Mouse (Mus musculus) midbrain, embryonic 15.5 days (tissue): ENCODE measurements around the gene Dntt. TPM values are rescaled to one million over a fixed set of nuclear protein-coding genes. Genes with fewer than 3 reads are reported as not detected.

Experiments
- ATAC-seq: fragments of 200-750 bp; cut with Nextera tagmentation; replicated peaks from 2 replicates; pipeline ENCODE4 v1.8.0; 2017; ENCODE audit warnings: moderate TSS enrichment
- H3K27ac ChIP-seq: fragments of 300-500 bp; sonication (generic); 2 replicates; pipeline ENCODE4 v1.5.1; 2015; ENCODE audit warnings: mild to moderate bottlenecking, inconsistent platforms
- H3K27me3 ChIP-seq: fragments of 300-500 bp; sonication (generic); replicated peaks from 2 replicates; pipeline ENCODE4 v1.6.1; 2015; ENCODE audit warnings: inconsistent platforms
- H3K36me3 ChIP-seq: fragments of 300-500 bp; sonication (generic); replicated peaks from 2 replicates; pipeline ENCODE4 v1.6.1; 2015; ENCODE audit warnings: inconsistent platforms
- H3K4me1 ChIP-seq: fragments of 300-500 bp; sonication (generic); 2 replicates; pipeline ENCODE4 v1.6.1; 2015; ENCODE audit warnings: inconsistent platforms
- H3K4me2 ChIP-seq: fragments of 300-500 bp; sonication (generic); 2 replicates; pipeline ENCODE4 v1.6.1; 2015; ENCODE audit warnings: inconsistent platforms, mild to moderate bottlenecking, moderate library complexity
- H3K4me3 ChIP-seq: fragments of 300-500 bp; sonication (generic); 2 replicates; pipeline ENCODE4 v1.5.1; 2015; ENCODE audit warnings: mild to moderate bottlenecking, inconsistent platforms
- H3K9ac ChIP-seq: fragments of 300-500 bp; sonication (generic); 2 replicates; pipeline ENCODE4 v1.6.1; 2015; ENCODE audit warnings: mild to moderate bottlenecking, inconsistent platforms
- H3K9me3 ChIP-seq: fragments of 300-500 bp; sonication (generic); 2 replicates; pipeline ENCODE4 v1.6.1; 2016; ENCODE audit warnings: inconsistent platforms
- WGBS: fragments of 180-500 bp; shearing (Covaris S2); methylation state at CpG from one replicate; pipeline ENCODE4 v1.1.7; 2015; ENCODE audit warnings: mixed read lengths; 5-methylcytosine and 5-hydroxymethylcytosine counted together
- polyA plus RNA-seq: library from polyadenylated mRNA; unstranded; fragments of >200 nt; fragmentation: Nextera tagmentation; extraction: Ambion mirVana; gene quantifications from 2 replicates; pipeline ENCODE4 v1.2.1, GENCODE M21; 2015

Gene Dntt
- polyA plus RNA-seq, 1 experiment from 2014 or later, result 0.41 TPM

GRCm38 (mm10) chr19:41086289-41086688, 57.2 kb downstream of the Dntt start:
- peak; percentile 12 for ATAC-seq

GRCm38 (mm10) chr19:41086700-41087099, 57.6 kb downstream of the Dntt start:
- no peak overlapping the region for H3K4me3 ChIP-seq
- peak; percentile 77 for ATAC-seq
- no peak overlapping the region for H3K9ac ChIP-seq
- no peaks in the 10 kb centered on the region for H3K36me3 ChIP-seq
- no peak overlapping the region for H3K27ac ChIP-seq
- peaks cover 20% of the 10 kb centered on the region for H3K27me3 ChIP-seq
- no peaks in the 10 kb centered on the region for H3K9me3 ChIP-seq
- H3K4me2 ChIP-seq, result no peak overlapping the region
- peaks cover 5% of the 10 kb centered on the region for H3K4me1 ChIP-seq
- 9% methylated on average over 2 of the region's 2 CpGs for WGBS

More at GRCm38 (mm10) chr19:41086289-41086688, 57.2 kb downstream of the Dntt start:
- Histone ChIP-seq H3K4me2 (no peak overlapping the region), H3K36me3 (no peaks in the 10 kb centered on the region), H3K27ac (no peak overlapping the region), H3K9ac (no peak overlapping the region), H3K4me1 (peaks cover 9% of the 10 kb centered on the region), H3K27me3 (peaks cover 20% of the 10 kb centered on the region), H3K4me3 (no peak overlapping the region), H3K9me3 (no peaks in the 10 kb centered on the region)
- WGBS, result 89% methylated on average over 6 of the region's 6 CpGs

GRCm38 (mm10) chr19:41087901-41088300, 58.8 kb downstream of the Dntt start:
- H3K4me2 ChIP-seq, result no peak overlapping the region
- H3K27ac ChIP-seq, result no peak overlapping the region
- peaks cover 20% of the 10 kb centered on the region for H3K27me3 ChIP-seq
- WGBS, result 52% methylated on average over 4 of the region's 4 CpGs
- peaks cover 3% of the 10 kb centered on the region; the same call in 1 of the 2 replicates for H3K4me1 ChIP-seq
- H3K36me3 ChIP-seq, result no peaks in the 10 kb centered on the region
- no peak for ATAC-seq
- no peaks in the 10 kb centered on the region for H3K9me3 ChIP-seq
- H3K4me3 ChIP-seq, result no peak overlapping the region
- no peak overlapping the region for H3K9ac ChIP-seq

GRCm38 (mm10) chr19:41088491-41088890, 59.4 kb downstream of the Dntt start:
- H3K4me1 ChIP-seq, result peaks cover 3% of the 10 kb centered on the region; the same call in 1 of the 2 replicates
- H3K9ac ChIP-seq, result no peak overlapping the region
- 40% methylated on average over 18 of the region's 18 CpGs for WGBS
- no peaks in the 10 kb centered on the region for H3K9me3 ChIP-seq
- peak overlapping the region; percentile 24; the same call in 1 of the 2 replicates for H3K4me2 ChIP-seq
- H3K27me3 ChIP-seq, result peaks cover 20% of the 10 kb centered on the region
- no peaks in the 10 kb centered on the region for H3K36me3 ChIP-seq
- H3K27ac ChIP-seq, result no peak overlapping the region
- H3K4me3 ChIP-seq, result no peak overlapping the region
- no peak for ATAC-seq

GRCm38 (mm10) chr19:41089833-41090232, 60.8 kb downstream of the Dntt start:
- Histone ChIP-seq H3K4me3 (no peak overlapping the region), H3K36me3 (no peaks in the 10 kb centered on the region), H3K9me3 (no peaks in the 10 kb centered on the region), H3K27ac (no peak overlapping the region), H3K27me3 (peaks cover 20% of the 10 kb centered on the region), H3K4me2 (no peak overlapping the region), H3K4me1 (peaks cover 3% of the 10 kb centered on the region; the same call in 1 of the 2 replicates), H3K9ac (no peak overlapping the region)
- 8% methylated on average over 5 of the region's 5 CpGs for WGBS
- peak; percentile 16; the same call in 1 of the 2 replicates for ATAC-seq

- peaks cover 20% of the 10 kb centered on the region for H3K27me3 ChIP-seq
- H3K9me3 ChIP-seq, result no peaks in the 10 kb centered on the region
- H3K9ac ChIP-seq, result no peak overlapping the region
- H3K27ac ChIP-seq, result no peak overlapping the region
- H3K4me1 ChIP-seq, result peaks cover 3% of the 10 kb centered on the region; the same call in 1 of the 2 replicates
- no peak for ATAC-seq
- no peaks in the 10 kb centered on the region for H3K36me3 ChIP-seq
- no peak overlapping the region for H3K4me3 ChIP-seq
- H3K4me2 ChIP-seq, result no peak overlapping the region
- 81% methylated on average over 2 of the region's 2 CpGs for WGBS
Observed at GRCm38 (mm10) chr19:41091901-41092300, 62.8 kb downstream of the Dntt start.

GRCm38 (mm10) chr19:41097038-41097437, 68.0 kb downstream of the Dntt start:
- Histone ChIP-seq H3K9me3 (no peaks in the 10 kb centered on the region), H3K27ac (no peak overlapping the region), H3K9ac (no peak overlapping the region), H3K36me3 (no peaks in the 10 kb centered on the region), H3K27me3 (no peaks in the 10 kb centered on the region), H3K4me1 (no peaks in the 10 kb centered on the region), H3K4me3 (no peak overlapping the region), H3K4me2 (no peak overlapping the region)
- no peak for ATAC-seq
- 31% methylated on average over 4 of the region's 4 CpGs for WGBS

- Histone ChIP-seq H3K9ac (no peak overlapping the region), H3K27me3 (peaks cover 16% of the 10 kb centered on the region), H3K4me2 (no peak overlapping the region), H3K36me3 (no peaks in the 10 kb centered on the region), H3K9me3 (no peaks in the 10 kb centered on the region), H3K27ac (no peak overlapping the region), H3K4me3 (no peak overlapping the region), H3K4me1 (no peaks in the 10 kb centered on the region)
- peak; percentile 47; the same call in 1 of the 2 replicates for ATAC-seq
- WGBS, result 81% methylated on average over 7 of the region's 7 CpGs
Observed at GRCm38 (mm10) chr19:41100863-41101262, 71.8 kb downstream of the Dntt start.

- Histone ChIP-seq H3K4me3 (no peak overlapping the region), H3K9me3 (no peaks in the 10 kb centered on the region), H3K27me3 (peaks cover 21% of the 10 kb centered on the region), H3K36me3 (no peaks in the 10 kb centered on the region), H3K4me2 (no peak overlapping the region), H3K9ac (no peak overlapping the region), H3K4me1 (no peaks in the 10 kb centered on the region), H3K27ac (no peak overlapping the region)
- 65% methylated on average over 8 of the region's 8 CpGs for WGBS
- ATAC-seq, result peak; percentile 84
Observed at GRCm38 (mm10) chr19:41101390-41101789, 72.3 kb downstream of the Dntt start.

- no peak overlapping the region for H3K4me3 ChIP-seq
- no peaks in the 10 kb centered on the region for H3K9me3 ChIP-seq
- H3K4me2 ChIP-seq, result no peak overlapping the region
- no peaks in the 10 kb centered on the region for H3K36me3 ChIP-seq
- ATAC-seq, result no peak; the same call in 1 of the 2 replicates
- H3K27ac ChIP-seq, result no peak overlapping the region
- no peak overlapping the region for H3K9ac ChIP-seq
- peaks cover 15% of the 10 kb centered on the region for H3K4me1 ChIP-seq
- WGBS, result 24% methylated on average over 8 of the region's 8 CpGs
- peaks cover 27% of the 10 kb centered on the region for H3K27me3 ChIP-seq
Observed at GRCm38 (mm10) chr19:41104922-41105321, 75.8 kb downstream of the Dntt start.

GRCm38 (mm10) chr19:41107530-41107929, 78.5 kb downstream of the Dntt start:
- H3K4me3 ChIP-seq, result no peak overlapping the region
- no peaks in the 10 kb centered on the region for H3K9me3 ChIP-seq
- WGBS, result 67% methylated on average over 8 of the region's 8 CpGs
- peaks cover 33% of the 10 kb centered on the region for H3K27me3 ChIP-seq
- no peak overlapping the region for H3K9ac ChIP-seq
- H3K4me1 ChIP-seq, result peaks cover 19% of the 10 kb centered on the region
- no peak for ATAC-seq
- no peak overlapping the region for H3K4me2 ChIP-seq
- H3K27ac ChIP-seq, result no peak overlapping the region
- no peaks in the 10 kb centered on the region for H3K36me3 ChIP-seq

GRCm38 (mm10) chr19:41108666-41109065, 79.6 kb downstream of the Dntt start:
- Histone ChIP-seq H3K9me3 (no peaks in the 10 kb centered on the region), H3K27me3 (peaks cover 29% of the 10 kb centered on the region), H3K9ac (no peak overlapping the region), H3K4me1 (peaks cover 23% of the 10 kb centered on the region), H3K4me2 (no peak overlapping the region), H3K36me3 (no peaks in the 10 kb centered on the region), H3K27ac (no peak overlapping the region), H3K4me3 (no peak overlapping the region)
- no peak for ATAC-seq
- WGBS, result 73% methylated on average over 7 of the region's 7 CpGs
